Mouse (Mus musculus) urinary bladder, postnatal 0 days (tissue): Measurements from ENCODE around the gene Nfat5. TPM values are rescaled to one million over a fixed set of nuclear protein-coding genes. Genes with fewer than 3 reads are reported as not detected.

Source experiments
- polyA plus RNA-seq: library from polyadenylated mRNA; unstranded; fragments of >200 nt; fragmentation: Nextera tagmentation; extraction: Ambion mirVana; gene quantifications from 2 replicates; pipeline ENCODE4 v1.2.1, GENCODE M21; 2015

Gene Nfat5
- 9.2 and 9.5 TPM in 2 replicates for polyA plus RNA-seq

GRCm38 (mm10) chr8:107292928-107293601 lies at the start of gene Nfat5:
Gene Nfat5 (plus strand): TSS chr8:107293470.

GRCm38 (mm10) chr8:107403038-107403781 lies 109.9 kb downstream of the Nfat5 start, which contains the start of gene Nqo1:
Gene Nqo1 (minus strand): TSS chr8:107403206.

GRCm38 (mm10) chr8:107424597-107425229 lies 131.4 kb downstream of the Nfat5 start, which contains the start of gene Nob1:
Gene Nob1 (minus strand): TSS chr8:107425051.

Other genes starting within 250 kb of the Nfat5 start
- 20.5 and 25.6 TPM in 2 replicates for gene Pdf, start 244.9 kb upstream of the Nfat5 start, polyA plus RNA-seq
- 20.7 and 22.7 TPM in 2 replicates for gene Cog8, start 236.8 kb upstream of the Nfat5 start, polyA plus RNA-seq
- 55.4 and 59.0 TPM in 2 replicates for gene Nip7, start 236.6 kb upstream of the Nfat5 start, polyA plus RNA-seq
- gene Tmed6, start 227.8 kb upstream of the Nfat5 start, polyA plus RNA-seq = not detected in 2 replicates
- gene Terf2, start 196.9 kb upstream of the Nfat5 start, polyA plus RNA-seq = 7.1 and 8.7 TPM in 2 replicates
- gene Cyb5b, start 142.8 kb upstream of the Nfat5 start, polyA plus RNA-seq = 60.2 and 81.9 TPM in 2 replicates
- gene Nqo1, start 109.7 kb downstream of the Nfat5 start, polyA plus RNA-seq = 20.9 and 21.1 TPM in 2 replicates
- 34.4 and 36.4 TPM in 2 replicates for gene Nob1, start 131.6 kb downstream of the Nfat5 start, polyA plus RNA-seq
- 17.8 and 19.9 TPM in 2 replicates for gene Wwp2, start 142.9 kb downstream of the Nfat5 start, polyA plus RNA-seq